Mouse (Mus musculus): ENCODE results near the gene Efemp2. TPM values are rescaled to one million over a fixed set of nuclear protein-coding genes. Genes with fewer than 3 reads are reported as not detected.

Efemp2 gene
- polyA plus RNA-seq, 1 experiment, result 81.3 TPM

- Histone ChIP-seq H3K4me2 (ENCODE audit: low read depth) (no peak overlapping the region), H3K27me3 (ENCODE audit: control insufficient read depth, insufficient read depth, insufficient read length) (no peaks in the 10 kb centered on the region), H3K36me3 (ENCODE audit: control insufficient read depth, insufficient read depth) (peaks cover 33% of the 10 kb centered on the region), H3K79me2 (ENCODE audit: control insufficient read depth, insufficient read depth) (peaks cover 31% of the 10 kb centered on the region), H3ac (ENCODE audit: control insufficient read depth, insufficient read length) (no peak overlapping the region), H3K4me3 (no peak overlapping the region)
- TF ChIP-seq REST (IDR thresholded peaks at IDR 0.05; ENCODE audit: insufficient read depth, insufficient read length), result no peak
- no peak for TF ChIP-seq USF1 (IDR thresholded peaks at IDR 0.05; ENCODE audit: low read depth)
- no peak for TF ChIP-seq TCF12 (IDR thresholded peaks at IDR 0.05; ENCODE audit: insufficient read depth, poor library complexity, severe bottlenecking)
- TF ChIP-seq MYOD1 (IDR thresholded peaks at IDR 0.05; ENCODE audit: control insufficient read depth in 1 of 3, insufficient read length in 2 of 3, low read depth in 2 of 3), result no peak
- TF ChIP-seq SRF (IDR thresholded peaks at IDR 0.05; ENCODE audit: control insufficient read depth, insufficient read length, low read depth), result no peak
These were observed 20.6 kb downstream of the Efemp2 start for GRCm38 (mm10) chr19:5494314-5494713.

- TF ChIP-seq MAX (IDR thresholded peaks at IDR 0.05; ENCODE audit: low read depth) (no peak), TCF3 (IDR thresholded peaks at IDR 0.05; ENCODE audit: insufficient read length, low read depth) (no peak), TCF12 (IDR thresholded peaks at IDR 0.05; ENCODE audit: insufficient read depth, poor library complexity, severe bottlenecking) (no peak), REST (IDR thresholded peaks at IDR 0.05; ENCODE audit: insufficient read depth, insufficient read length) (no peak), CEBPB (IDR thresholded peaks at IDR 0.05; ENCODE audit: insufficient read depth, poor library complexity, severe bottlenecking) (no peak), POLR2AphosphoS2 (IDR thresholded peaks at IDR 0.05; ENCODE audit: insufficient read length, low read depth) (peak; percentile 15), USF1 (IDR thresholded peaks at IDR 0.05; ENCODE audit: low read depth) (no peak), MYOG (IDR thresholded peaks at IDR 0.05; ENCODE audit: control insufficient read depth in 1 of 3, insufficient read depth in 1 of 3, insufficient read length in 2 of 3, low read depth in 2 of 3) (no peak)
- H3K27me3 ChIP-seq (ENCODE audit: control insufficient read depth, insufficient read depth, insufficient read length), result no peaks in the 10 kb centered on the region
- no peak overlapping the region for H3K4me3 ChIP-seq
- H3K79me2 ChIP-seq (ENCODE audit: control insufficient read depth, insufficient read depth), result peaks cover 31% of the 10 kb centered on the region
- H3K4me2 ChIP-seq (ENCODE audit: low read depth), result no peak overlapping the region
- H3K36me3 ChIP-seq (ENCODE audit: control insufficient read depth, insufficient read depth), result peaks cover 33% of the 10 kb centered on the region
- H3ac ChIP-seq (ENCODE audit: control insufficient read depth, insufficient read length), result no peak overlapping the region
These were observed 21.7 kb downstream of the Efemp2 start for GRCm38 (mm10) chr19:5495353-5496051.

- no peak overlapping the region for H3K4me2 ChIP-seq (ENCODE audit: low read depth)
- no peak overlapping the region for H3K4me3 ChIP-seq
- TF ChIP-seq TCF3 (IDR thresholded peaks at IDR 0.05; ENCODE audit: insufficient read length, low read depth), result no peak
- TF ChIP-seq POLR2AphosphoS2 (IDR thresholded peaks at IDR 0.05; ENCODE audit: insufficient read length, low read depth), result peak; percentile 62
- peak; percentile 44 for TF ChIP-seq POLR2A (IDR thresholded peaks at IDR 0.05; ENCODE audit: insufficient read length, low read depth)
- H3K79me2 ChIP-seq (ENCODE audit: control insufficient read depth, insufficient read depth), result peaks cover 29% of the 10 kb centered on the region
- H3K27me3 ChIP-seq (ENCODE audit: control insufficient read depth, insufficient read depth, insufficient read length), result no peaks in the 10 kb centered on the region
- H3K36me3 ChIP-seq (ENCODE audit: control insufficient read depth, insufficient read depth), result peaks cover 38% of the 10 kb centered on the region
- H3ac ChIP-seq (ENCODE audit: control insufficient read depth, insufficient read length), result no peak overlapping the region
These were observed 22.3 kb downstream of the Efemp2 start for GRCm38 (mm10) chr19:5496052-5496370.

GRCm38 (mm10) chr19:5500330-5500875 lies 26.6 kb downstream of the Efemp2 start:
- Histone ChIP-seq H3K79me2 (ENCODE audit: control insufficient read depth, insufficient read depth) (no peaks in the 10 kb centered on the region), H3K4me2 (ENCODE audit: low read depth) (no peak overlapping the region), H3K4me3 (no peak overlapping the region), H3K27me3 (ENCODE audit: control insufficient read depth, insufficient read depth, insufficient read length) (no peaks in the 10 kb centered on the region), H3K36me3 (ENCODE audit: control insufficient read depth, insufficient read depth) (peaks cover 10% of the 10 kb centered on the region), H3ac (ENCODE audit: control insufficient read depth, insufficient read length) (no peak overlapping the region)
- TF ChIP-seq E2F4 (IDR thresholded peaks at IDR 0.05; ENCODE audit: insufficient read depth) (no peak), TCF12 (IDR thresholded peaks at IDR 0.05; ENCODE audit: insufficient read depth, poor library complexity, severe bottlenecking) (no peak), MAX (IDR thresholded peaks at IDR 0.05; ENCODE audit: low read depth) (no peak), CEBPB (IDR thresholded peaks at IDR 0.05; ENCODE audit: insufficient read depth, poor library complexity, severe bottlenecking) (no peak)

- no peak within 1 kb of the TSS for H3K4me3 ChIP-seq
- H3K27me3 ChIP-seq (ENCODE audit: control insufficient read depth, insufficient read depth, insufficient read length), result no peaks in the 10 kb centered on the region
- TF ChIP-seq MYOD1 (IDR thresholded peaks at IDR 0.05; ENCODE audit: control insufficient read depth in 1 of 3, insufficient read length in 2 of 3, low read depth in 2 of 3), result no peak
- no peak for TF ChIP-seq CEBPB (IDR thresholded peaks at IDR 0.05; ENCODE audit: insufficient read depth, poor library complexity, severe bottlenecking)
- TF ChIP-seq POLR2A (IDR thresholded peaks at IDR 0.05; ENCODE audit: insufficient read length, low read depth), result no peak
- no peak for TF ChIP-seq TCF12 (IDR thresholded peaks at IDR 0.05; ENCODE audit: insufficient read depth, poor library complexity, severe bottlenecking)
- TF ChIP-seq POLR2AphosphoS2 (IDR thresholded peaks at IDR 0.05; ENCODE audit: insufficient read length, low read depth), result no peak
- no peak for TF ChIP-seq MYOG (IDR thresholded peaks at IDR 0.05; ENCODE audit: control insufficient read depth in 1 of 3, insufficient read depth in 1 of 3, insufficient read length in 2 of 3, low read depth in 2 of 3)
- TF ChIP-seq E2F4 (IDR thresholded peaks at IDR 0.05; ENCODE audit: insufficient read depth), result no peak
- no peak for TF ChIP-seq MAX (IDR thresholded peaks at IDR 0.05; ENCODE audit: low read depth)
- TF ChIP-seq SRF (IDR thresholded peaks at IDR 0.05; ENCODE audit: control insufficient read depth, insufficient read length, low read depth), result no peak
- no peak for TF ChIP-seq USF1 (IDR thresholded peaks at IDR 0.05; ENCODE audit: low read depth)
- TF ChIP-seq TCF3 (IDR thresholded peaks at IDR 0.05; ENCODE audit: insufficient read length, low read depth), result no peak
- TF ChIP-seq REST (IDR thresholded peaks at IDR 0.05; ENCODE audit: insufficient read depth, insufficient read length), result no peak
- no peak within 1 kb of the TSS for H3K4me2 ChIP-seq (ENCODE audit: low read depth)
- no peaks in the 10 kb centered on the region for H3K79me2 ChIP-seq (ENCODE audit: control insufficient read depth, insufficient read depth)
- peaks cover 7% of the 10 kb centered on the region for H3K36me3 ChIP-seq (ENCODE audit: control insufficient read depth, insufficient read depth)
- H3ac ChIP-seq (ENCODE audit: control insufficient read depth, insufficient read length), result no peak within 1 kb of the TSS
These were observed 29.9 kb downstream of the Efemp2 start, which contains the start of gene 1700020D05Rik for GRCm38 (mm10) chr19:5503687-5504086. TSS of gene 1700020D05Rik (minus strand) at chr19:5503787.

All from myocyte (in vitro differentiated cells).